Mouse (Mus musculus) regulatory T cell (primary cell): Measurements from ENCODE around the gene Prr19.

Experiments used
- in situ Hi-C: fragments of 300-600 bp; cut with MboI, MseI; formaldehyde crosslinking; loops from one replicate; pipeline ENCODE4 v1.15.1; 2025; ENCODE audit warnings: high pct_unique_total_duplicates

Gene Prr19

DNA sequence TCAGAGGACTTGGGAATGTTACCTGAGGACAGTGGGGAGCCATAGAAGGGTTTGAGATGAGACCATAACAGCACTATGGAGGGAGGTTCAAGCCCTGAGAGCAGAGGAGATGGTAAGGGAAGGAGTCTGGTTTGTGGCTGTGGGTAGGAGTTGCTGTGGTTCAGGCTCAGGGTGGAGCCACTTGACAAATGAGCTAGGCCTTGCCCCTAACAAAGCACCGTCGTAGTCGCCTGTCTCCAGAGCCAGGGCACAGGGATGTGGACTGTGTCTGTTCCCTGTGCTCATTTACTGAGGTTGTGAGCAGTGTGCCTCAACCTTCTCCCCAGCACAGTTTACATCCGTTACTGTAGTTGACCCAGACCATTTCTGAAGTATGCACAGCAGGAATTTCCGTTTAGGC, 26.6 kb upstream of the Prr19 start:
- in situ Hi-C loops: loop anchor here (5.0 to 25.0 kb wide), 2 partner anchors 142 to 1913 kb away; partner anchors contain the start of genes BC024978, Gm21983, Mia and Rab4b

DNA sequence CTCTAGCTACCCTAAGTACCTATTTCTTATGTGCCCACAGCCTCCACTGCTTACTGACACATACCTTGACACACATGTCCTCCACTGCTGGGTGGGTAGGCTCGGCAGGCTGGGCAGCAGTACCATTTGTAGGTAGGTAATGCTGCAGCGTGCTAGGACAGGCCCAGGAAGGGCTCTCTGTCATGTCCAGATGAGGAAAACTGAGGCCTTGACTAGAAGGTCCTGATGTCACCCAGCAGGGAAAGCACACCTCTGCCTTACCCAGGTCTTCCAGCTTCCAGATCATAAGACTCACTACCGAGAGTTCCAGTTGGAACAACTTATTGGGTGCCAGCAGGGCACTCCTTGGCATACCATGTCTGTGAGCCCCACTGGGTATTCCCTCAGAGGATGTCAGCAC, 26.2 kb upstream of the Prr19 start:
- in situ Hi-C loops: loop anchor here (5.0 to 25.0 kb wide), 2 partner anchors 143 to 1912 kb away; partner anchors contain the start of genes BC024978, Gm21983, Mia and Rab4b

DNA sequence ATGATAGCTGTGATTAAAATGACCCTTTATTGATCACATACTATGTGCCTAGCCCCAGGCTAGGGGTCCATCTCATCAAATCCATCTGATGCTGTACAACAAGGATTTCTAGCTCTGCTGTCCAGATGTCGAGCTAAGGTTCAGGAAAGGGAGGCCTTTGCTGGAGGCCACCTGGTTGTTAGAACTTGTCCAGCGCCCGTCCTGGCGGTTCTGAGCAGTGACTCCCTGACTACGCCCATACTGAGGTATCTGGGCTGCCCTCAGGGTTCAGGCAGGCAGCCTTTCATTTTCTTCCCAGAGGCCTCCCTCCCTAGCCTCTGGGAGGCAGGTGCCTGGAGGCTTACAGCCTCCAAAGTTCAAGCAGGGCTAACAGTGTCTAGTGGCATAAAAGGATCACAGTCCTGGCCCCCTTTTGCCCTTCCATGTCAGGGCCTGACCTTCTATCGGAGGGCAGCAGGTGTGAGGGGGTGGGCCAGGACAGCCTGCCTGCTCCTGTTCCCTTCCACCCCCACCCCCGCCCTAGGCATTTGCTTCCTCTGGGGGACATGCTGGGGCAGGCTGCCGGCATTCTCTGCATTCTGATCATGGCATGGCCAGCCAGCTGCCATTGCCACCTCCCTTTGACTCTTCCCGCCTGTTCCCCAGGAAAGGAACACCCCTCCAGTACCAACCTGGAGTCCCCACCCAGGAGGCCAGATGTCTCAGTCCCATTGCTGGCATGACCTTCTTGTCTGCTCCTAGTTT, 25.5 kb upstream of the Prr19 start:
- in situ Hi-C loops: no loop called here

- in situ Hi-C loops: no loop called here
Observed at GRCm38 (mm10) chr7:25277405-25277804, 23.8 kb upstream of the Prr19 start.

DNA sequence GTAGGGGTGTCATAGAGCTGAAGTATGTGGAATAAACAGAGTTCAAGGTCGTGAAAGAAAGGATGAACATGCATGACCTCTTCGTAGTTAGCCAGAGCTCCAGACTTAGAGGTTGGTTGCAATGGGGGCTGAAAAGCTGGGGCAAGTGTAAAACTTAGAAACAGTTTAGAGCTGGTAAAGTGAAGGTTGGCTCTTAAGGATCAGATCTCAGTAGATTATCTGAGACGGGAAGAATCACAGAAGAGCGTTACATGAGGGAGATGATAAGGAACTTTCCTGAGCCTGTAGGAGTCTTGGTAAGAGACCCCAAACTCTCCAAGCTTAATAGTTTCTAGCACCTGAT, 23.2 kb upstream of the Prr19 start:
- in situ Hi-C loops: no loop called here

- in situ Hi-C loops: no loop called here
Observed at GRCm38 (mm10) chr7:25278341-25279075, 22.7 kb upstream of the Prr19 start.

DNA sequence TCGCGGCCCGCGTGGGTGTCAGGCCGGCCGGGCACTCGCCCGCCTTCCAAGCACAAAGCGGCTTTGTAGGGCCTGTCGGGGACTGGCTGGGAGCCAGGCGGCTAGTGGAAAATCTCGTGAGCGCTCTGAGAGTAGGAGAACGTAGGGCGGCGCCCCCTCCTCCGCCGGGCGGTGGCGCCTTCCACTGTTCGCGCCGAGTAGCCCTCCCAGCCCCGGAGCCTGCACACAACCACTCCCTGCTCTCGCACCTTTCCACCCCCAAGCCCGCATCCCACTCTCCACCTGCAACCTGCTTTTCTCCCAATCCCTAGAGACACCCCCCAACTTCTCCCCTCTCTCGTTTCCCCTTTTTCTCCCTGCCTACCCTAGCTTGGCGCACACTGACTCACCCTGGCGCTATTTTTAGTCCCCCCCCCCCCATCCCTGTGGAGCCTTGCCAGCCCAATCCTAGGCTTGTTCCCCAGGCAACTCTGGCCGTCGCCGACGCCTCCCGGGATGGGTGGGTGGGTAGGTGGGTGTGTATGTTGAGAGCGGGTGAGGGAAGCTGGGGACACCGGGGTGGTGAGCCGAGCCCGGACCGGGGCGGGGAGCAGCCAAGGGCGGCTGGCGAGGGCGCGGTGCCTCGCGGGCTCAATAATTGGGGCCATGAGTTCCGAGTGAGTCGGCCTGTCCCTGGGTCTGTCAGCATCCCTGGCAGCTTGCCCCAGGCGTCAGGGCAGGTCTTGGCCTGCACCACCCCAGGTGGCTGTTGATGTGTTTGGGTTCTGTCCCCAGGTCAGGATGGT, 21.9 kb upstream of the Prr19 start:
- in situ Hi-C loops: no loop called here

- in situ Hi-C loops: loop anchor here (5.0 kb wide), 1 partner anchor 908 kb away; the partner anchor contains the start of gene Kcnn4
Observed at GRCm38 (mm10) chr7:25279861-25280791, 21.1 kb upstream of the Prr19 start.

- in situ Hi-C loops: loop anchor here (5.0 kb wide), 1 partner anchor 909 kb away; the partner anchor contains the start of gene Kcnn4
Observed at GRCm38 (mm10) chr7:25281166-25281733, 20.0 kb upstream of the Prr19 start.

- in situ Hi-C loops: loop anchor here (5.0 kb wide), 1 partner anchor 910 kb away; the partner anchor contains the start of gene Kcnn4
Observed at GRCm38 (mm10) chr7:25281734-25282601, 19.2 kb upstream of the Prr19 start.

- in situ Hi-C loops: loop anchor here (5.0 kb wide), 1 partner anchor 910 kb away; the partner anchor contains the start of gene Kcnn4
Observed at GRCm38 (mm10) chr7:25282731-25283211, 18.4 kb upstream of the Prr19 start.

DNA sequence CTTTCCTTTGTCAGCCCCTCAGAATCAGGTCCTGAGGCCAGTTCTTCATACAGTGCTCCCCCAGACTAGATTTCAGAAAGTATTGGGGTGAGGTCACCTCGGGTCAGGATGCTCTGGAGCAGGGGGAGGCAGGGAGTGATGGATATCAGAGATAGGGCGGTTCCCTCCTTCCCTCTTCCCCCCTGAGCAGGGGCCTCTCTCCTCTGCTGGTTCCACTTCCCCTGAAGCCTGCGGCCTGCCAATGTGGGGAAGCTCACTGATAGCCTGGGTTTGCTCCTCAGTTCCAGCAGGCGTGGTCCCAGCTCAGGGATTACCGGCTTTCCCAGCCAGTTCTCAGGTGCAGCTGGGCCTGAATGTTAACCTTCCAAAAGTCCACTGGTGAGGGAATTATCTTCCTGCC, 17.6 kb upstream of the Prr19 start:
- in situ Hi-C loops: loop anchor here (5.0 kb wide), 1 partner anchor 911 kb away; the partner anchor contains the start of gene Kcnn4

GRCm38 (mm10) chr7:25284171-25284570, 17.0 kb upstream of the Prr19 start:
- in situ Hi-C loops: loop anchor here (5.0 kb wide), 1 partner anchor 912 kb away; the partner anchor contains the start of gene Kcnn4

GRCm38 (mm10) chr7:25284766-25285165, 16.4 kb upstream of the Prr19 start:
- in situ Hi-C loops: loop anchor here (5.0 kb wide), 1 partner anchor 912 kb away; the partner anchor contains the start of gene Kcnn4

DNA sequence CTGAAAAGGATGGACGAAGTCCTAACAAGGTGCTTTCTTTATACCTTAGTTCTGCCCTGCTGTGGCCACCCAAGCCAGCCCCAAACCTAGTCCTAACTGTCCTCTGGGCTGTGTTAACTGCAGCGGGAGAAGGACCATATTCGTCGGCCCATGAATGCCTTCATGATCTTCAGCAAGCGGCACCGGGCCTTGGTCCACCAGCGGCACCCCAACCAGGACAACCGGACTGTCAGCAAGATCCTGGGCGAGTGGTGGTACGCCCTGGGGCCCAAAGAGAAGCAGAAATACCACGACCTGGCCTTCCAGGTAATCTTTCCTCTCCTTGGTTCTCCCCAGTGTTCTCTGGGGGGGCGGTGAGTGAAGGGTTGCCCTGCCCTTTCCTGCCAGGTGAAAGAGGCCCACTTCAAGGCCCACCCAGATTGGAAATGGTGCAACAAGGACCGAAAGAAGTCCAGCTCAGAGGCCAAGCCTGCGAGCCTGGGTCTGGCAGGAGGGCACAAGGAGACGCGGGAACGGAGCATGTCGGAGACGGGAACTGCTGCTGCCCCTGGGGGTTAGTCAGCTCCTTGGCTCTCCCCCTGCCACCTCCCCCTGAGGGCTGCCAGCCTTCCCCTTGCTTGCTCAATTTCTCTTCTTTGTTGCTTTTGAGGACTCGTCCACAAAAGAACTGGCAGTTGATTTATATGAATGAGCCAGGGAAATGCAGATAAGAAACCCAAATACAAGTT, 15.5 kb upstream of the Prr19 start:
- in situ Hi-C loops: no loop called here

GRCm38 (mm10) chr7:25286989-25287388, 14.2 kb upstream of the Prr19 start:
- in situ Hi-C loops: no loop called here

DNA sequence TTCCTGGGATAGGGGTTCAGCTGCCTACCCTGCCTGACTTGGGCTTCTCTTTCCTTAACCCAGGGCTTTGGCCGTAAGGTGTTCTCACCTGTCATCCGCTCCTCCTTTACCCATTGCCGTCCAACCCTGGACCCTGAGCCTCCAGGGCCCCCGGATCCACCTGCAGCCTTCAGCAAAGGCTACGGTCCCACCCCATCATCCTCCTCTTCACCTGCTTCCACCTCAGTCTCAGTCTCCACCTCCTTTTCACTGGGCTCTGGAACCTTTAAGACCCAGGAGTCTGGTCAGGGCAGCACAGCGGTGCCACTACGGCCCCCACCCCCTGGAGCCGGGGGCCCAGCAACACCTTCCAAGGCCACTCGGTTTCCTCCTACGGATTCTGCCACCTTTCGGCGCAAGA, 13.2 kb upstream of the Prr19 start:
- in situ Hi-C loops: no loop called here

GRCm38 (mm10) chr7:25288721-25289120, 12.5 kb upstream of the Prr19 start:
- in situ Hi-C loops: no loop called here
